Mouse (Mus musculus) kidney, postnatal 25 days (tissue): ENCODE measurements around the gene 4930558K02Rik.

ENCODE experiments used
- DNase-seq, 2 experiments: peaks; one replicate each; pipeline ENCODE4 v3.0.0; 2021; ENCODE audit warnings: mixed read lengths in 2 of 2

4930558K02Rik gene

GRCm38 (mm10) chr1:161942082-161942481 is 37.4 kb downstream of the 4930558K02Rik start:
- no peak for DNase-seq

- DNase-seq: no peak
These were observed 47.1 kb downstream of the 4930558K02Rik start for GRCm38 (mm10) chr1:161932286-161932685.

GRCm38 (mm10) chr1:161931817-161932216 is 47.6 kb downstream of the 4930558K02Rik start:
- DNase-seq: no peak

GRCm38 (mm10) chr1:161931313-161931712 is 48.1 kb downstream of the 4930558K02Rik start:
- no peak for DNase-seq

- no peak for DNase-seq
These were observed 51.5 kb downstream of the 4930558K02Rik start for GRCm38 (mm10) chr1:161927976-161928375.

- DNase-seq: no peak
These were observed 54.1 kb downstream of the 4930558K02Rik start for GRCm38 (mm10) chr1:161925281-161925805.

DNA sequence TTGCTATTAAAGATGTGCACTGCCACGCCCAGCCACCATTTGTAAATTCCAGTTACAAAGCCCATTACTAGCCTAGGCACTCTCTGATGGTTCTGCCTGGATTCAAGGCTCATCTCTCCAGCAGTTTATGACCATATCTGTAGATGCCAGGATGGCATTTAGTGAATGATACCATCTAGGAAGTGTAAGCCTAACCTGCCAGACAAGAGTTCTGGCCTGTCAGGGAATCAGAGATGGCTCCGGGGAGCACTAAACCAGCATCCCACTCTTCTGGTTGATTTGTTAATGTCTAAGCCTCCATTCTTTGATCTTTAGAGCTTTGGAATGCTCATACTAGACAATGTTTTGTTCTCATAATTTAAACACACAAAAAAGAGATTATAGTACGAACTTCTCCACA is 55.1 kb downstream of the 4930558K02Rik start:
- no peak for DNase-seq

- no peak for DNase-seq
These were observed 57.5 kb downstream of the 4930558K02Rik start for GRCm38 (mm10) chr1:161921928-161922327.

DNA sequence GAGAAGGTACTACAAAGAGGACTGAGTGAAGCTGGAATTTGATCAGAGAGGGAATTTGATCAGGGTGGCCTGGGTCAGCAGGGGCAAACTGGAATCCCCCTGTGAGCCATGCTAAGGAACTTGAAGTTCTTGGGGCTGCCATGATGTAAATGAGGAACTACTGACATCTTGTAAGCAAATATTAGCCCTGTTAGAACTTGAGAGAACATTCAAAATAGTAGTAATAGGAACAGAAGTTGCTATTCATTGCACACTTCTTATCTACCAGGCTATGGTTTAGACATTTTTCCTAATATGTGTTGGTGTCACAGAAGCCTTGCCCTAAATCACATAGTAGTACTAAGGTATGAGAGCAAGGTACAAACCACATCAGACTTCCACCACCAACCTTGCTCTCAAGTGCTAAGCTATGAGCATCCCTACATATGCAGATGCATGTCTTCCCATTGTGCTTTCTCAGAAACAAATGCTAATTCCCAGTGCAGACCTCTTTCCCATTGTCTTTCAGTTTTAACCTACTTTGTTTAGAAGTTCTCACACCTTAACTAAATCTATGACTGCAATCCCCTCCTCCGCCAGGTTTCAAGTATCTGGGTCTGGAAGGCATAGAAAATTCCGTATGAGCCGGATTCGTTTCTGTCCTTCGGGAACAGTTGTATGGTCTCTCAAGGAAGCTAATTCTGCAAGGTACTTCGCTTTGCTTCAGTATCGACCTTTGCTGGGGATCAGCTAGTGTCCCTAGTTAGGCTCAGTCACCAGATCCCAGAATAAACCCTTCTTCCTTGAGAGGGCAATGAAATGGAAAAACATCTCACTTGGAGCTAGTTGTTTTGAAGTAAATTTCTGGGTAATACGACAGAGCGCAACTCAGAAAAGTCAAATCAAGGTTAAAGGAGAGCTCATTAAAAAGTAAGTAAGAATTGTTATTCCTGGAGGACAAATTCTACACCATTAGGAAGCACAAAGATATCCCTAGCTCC is 58.7 kb downstream of the 4930558K02Rik start:
- DNase-seq: no peak

DNA sequence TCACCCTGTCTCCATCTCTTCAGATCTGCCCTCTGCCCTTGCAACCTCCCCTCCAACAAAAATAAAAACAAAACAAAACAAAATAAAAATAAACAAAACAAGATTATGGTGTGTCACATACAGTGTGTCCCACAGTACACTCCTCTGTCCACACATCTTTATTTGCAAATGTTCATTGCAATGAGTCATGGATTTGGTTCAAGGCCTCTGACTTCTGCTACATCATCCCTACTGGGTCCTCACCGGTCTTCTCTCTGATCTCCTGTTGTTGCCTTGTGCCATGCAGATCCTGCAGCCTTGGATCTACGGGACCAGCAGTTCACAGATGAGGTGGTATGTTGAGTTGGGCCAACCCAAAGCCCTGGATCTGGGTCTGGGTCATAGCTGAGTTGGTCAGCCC is 59.8 kb downstream of the 4930558K02Rik start:
- DNase-seq: no peak

GRCm38 (mm10) chr1:161918682-161919372 is 60.6 kb downstream of the 4930558K02Rik start:
- DNase-seq: no peak

DNA sequence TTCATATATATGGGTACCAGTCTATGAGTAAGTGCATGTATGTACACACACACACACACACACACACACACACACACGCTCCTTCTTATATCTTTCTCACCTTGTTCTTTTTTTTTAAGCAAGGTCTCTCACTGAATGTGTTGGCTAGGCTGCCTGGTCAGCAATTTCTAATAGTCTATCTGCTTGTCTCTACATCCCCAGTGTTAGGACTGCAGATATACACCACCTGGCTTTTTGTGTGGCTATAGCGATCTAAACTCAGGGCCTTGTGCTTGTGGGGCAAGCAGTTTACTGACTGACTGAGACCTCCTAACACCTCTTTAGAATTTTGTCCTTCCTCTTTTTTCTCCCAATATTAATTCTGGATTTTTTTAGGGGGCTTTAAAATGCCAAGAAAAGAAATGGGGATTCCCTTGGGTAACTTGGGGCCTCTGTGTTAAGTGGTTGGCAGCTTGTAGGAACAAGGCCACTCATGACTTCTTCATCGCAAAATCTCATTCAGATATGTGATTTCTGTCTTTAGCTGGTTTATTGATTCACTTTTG is 61.4 kb downstream of the 4930558K02Rik start:
- no peak for DNase-seq

DNA sequence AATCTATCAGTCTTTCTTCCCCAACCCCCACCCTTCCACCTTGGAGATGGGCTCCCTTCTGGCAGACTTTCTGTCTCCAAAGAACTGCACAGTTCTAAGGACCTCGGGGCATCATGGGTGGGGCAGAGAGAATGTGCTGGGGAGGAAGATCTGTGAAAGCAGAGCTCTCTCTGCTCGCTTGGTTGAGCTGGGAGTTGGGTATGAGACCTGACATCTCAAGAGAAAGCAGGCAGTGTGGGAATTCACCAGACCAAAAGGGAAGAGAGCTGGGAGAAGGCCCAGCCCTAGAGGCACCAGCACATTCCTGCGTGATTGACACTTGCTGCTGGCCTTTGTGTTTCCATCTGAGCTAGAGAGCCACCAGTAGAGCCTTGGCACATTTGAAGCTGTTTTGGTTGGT is 63.4 kb downstream of the 4930558K02Rik start:
- DNase-seq: no peak

DNA sequence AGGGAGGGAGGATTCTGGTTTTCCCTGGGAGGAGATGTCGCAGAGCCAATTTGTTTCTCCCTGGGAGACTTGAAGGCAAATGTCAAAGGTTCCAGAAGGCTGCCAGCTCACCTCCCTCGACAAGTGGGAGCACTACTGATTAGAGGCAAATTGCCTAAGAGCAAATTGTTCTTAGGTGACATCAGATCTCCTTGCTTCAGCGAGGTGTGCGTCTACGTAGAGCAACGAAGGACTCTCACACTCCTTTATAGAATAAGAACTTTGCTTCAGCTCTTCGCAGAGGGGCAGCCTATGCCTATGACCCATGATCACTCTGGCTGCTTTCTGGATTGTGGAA is 65.8 kb downstream of the 4930558K02Rik start:
- no peak for DNase-seq

DNA sequence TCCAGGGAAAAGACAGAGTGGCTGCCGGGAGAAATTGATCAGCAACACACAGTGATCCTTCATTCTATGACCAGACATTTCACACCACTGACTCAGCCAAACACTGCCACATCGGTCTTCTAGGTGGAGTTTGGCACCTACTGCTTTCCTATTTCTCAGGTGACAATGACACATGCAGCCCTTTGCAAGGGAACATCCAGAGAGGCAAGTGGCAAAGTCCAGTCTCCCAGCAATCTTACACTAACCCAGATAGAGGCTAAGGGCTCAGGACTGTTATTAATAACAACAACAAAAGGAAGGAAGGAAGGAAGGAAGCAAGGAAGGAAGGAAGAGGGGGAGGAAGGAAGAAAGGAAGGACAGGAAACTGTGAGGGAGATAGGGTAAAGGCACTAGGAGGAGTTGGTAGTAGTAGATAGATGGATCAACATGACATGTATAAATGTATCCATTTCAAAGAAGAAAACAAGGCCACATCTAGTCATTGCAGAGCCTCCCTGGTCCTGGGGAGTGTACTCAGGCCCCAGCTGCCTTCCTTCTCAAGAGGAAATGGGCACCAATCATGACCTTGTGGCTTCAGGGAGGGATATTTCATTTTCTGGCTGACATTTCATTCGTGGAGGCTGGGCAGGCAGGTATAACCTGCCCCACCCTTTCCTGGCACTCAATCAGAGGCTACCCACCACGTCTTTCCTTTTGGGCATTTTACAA is 66.3 kb downstream of the 4930558K02Rik start:
- peak in 1 of 2 experiments; percentile 2 for DNase-seq

GRCm38 (mm10) chr1:161909074-161909473 is 70.4 kb downstream of the 4930558K02Rik start:
- no peak for DNase-seq

- peak; percentile 11 to 43 for DNase-seq
These were observed 71.5 kb downstream of the 4930558K02Rik start for GRCm38 (mm10) chr1:161907795-161908457.

GRCm38 (mm10) chr1:161907111-161907510 is 72.3 kb downstream of the 4930558K02Rik start:
- DNase-seq: no peak

DNA sequence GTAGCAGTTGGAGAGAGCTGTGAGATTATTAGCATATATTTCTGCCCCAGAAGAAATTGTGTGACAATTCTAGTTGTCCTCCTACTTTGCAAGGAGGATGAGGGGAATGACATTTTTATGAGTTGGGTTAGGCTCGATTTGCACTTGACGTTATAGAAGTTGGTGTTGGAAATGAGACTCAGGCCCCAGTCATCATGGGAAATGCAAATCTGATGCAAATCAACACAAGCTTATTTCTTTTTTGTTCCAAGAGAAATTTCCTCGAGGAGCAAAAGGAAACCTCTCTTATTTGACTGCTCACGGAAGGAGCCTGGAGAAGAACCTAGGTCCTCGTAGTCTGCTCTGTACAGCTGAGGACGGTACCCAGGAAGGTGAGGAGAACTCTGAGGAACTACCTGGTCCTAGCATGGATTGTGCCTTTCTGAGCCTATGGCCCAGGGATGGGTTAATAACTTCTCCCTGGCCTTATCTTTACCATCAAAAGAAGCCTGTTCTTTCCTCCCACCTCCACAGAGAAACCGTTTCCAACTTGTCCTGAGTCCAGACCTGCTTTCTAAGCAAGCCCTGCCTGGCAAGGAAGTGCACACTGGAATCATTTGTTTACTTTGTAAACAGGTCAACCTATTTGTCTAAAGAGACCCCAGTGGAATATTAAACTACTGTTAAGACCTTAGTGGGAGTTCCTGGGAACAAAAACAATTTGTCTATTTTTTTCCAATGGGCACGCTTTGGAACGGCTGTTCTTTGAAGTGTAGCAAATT is 76.6 kb downstream of the 4930558K02Rik start:
- DNase-seq: no peak

- no peak for DNase-seq
These were observed 79.3 kb downstream of the 4930558K02Rik start for GRCm38 (mm10) chr1:161900129-161900528.

- no peak for DNase-seq
These were observed 82.2 kb downstream of the 4930558K02Rik start for GRCm38 (mm10) chr1:161897235-161897634.
